Mouse (Mus musculus) small intestine, adult 2 months (tissue): Measurements from ENCODE around the gene Atf1.

Experiments
- CTCF ChIP-seq: fragments of 200-500 bp; IDR thresholded peaks from 2 replicates; pipeline ENCODE4 v1.5.1; 2012; ENCODE audit warnings: low read depth, mild to moderate bottlenecking, control low read depth, inconsistent platforms, low read length, moderate library complexity, mixed read lengths; ENCODE audit not compliant: insufficient replicate concordance, insufficient read length; ENCODE audit errors: extremely low read depth
- POLR2A ChIP-seq: fragments of 200-500 bp; IDR thresholded peaks from 2 replicates; pipeline ENCODE4 v1.6.1; 2012; ENCODE audit warnings: low read depth, mild to moderate bottlenecking, control low read depth, inconsistent platforms, low read length, moderate library complexity

DNA sequence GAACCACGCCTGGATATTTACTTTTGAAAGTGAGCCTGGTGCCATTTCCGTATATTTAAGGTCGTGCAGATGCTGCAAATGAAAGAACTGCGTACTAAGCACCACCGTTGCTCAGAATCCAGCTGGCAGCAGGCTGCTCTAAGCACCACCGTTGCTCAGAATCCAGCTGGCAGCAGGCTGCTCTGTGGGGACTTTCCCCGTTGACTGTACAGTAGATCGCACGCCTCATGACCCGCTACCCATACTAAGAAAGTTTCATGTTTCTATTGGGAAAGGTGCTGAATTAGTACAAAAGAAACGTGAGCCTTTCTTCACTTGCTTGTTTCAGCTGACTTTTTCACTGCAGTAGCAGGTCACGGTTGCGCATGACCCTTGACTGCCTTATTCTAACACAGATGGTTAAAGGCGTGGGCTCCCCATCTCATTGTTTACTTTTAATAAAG lies 38.6 kb upstream of the Atf1 start:
- TF ChIP-seq CTCF (no peak), POLR2A (no peak)
